Mouse (Mus musculus): ENCODE results near the gene Tmem59l. TPM values are rescaled to one million over a fixed set of nuclear protein-coding genes. Genes with fewer than 3 reads are reported as not detected.

Gene Tmem59l
- polyA plus RNA-seq, 1 experiment, result 0.36 TPM

DNA sequence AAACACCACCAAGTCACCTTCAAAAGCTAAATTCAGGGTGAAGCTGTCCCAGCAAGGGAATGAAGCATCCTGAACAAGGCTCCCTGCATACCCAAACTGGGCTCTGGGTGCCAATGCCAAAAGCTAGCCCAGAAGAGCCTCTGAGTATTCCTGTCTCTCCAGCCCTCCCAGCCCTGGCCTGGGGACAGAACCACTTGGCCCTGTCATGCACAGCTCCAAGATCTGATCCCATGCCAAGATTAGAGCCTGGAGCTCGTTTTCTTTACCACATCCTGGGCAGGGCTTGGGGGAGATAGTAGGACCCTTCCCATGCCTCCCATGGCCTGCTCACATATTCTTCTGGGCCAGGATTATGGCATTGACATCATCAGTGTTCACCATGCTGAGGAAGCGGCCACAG lies 32.4 kb upstream of the Tmem59l start:
- TF ChIP-seq MYOD1 (IDR thresholded peaks at IDR 0.05; ENCODE audit: control insufficient read depth, insufficient read length, low read depth), result no peak
- TF ChIP-seq MAX (IDR thresholded peaks at IDR 0.05), result no peak
- TF ChIP-seq FOSL1 (IDR thresholded peaks at IDR 0.05; ENCODE audit: insufficient read depth, low read length, poor library complexity, severe bottlenecking), result no peak
- TF ChIP-seq MYOG (IDR thresholded peaks at IDR 0.05; ENCODE audit: control insufficient read depth, extremely low read depth, insufficient read length), result no peak
- TF ChIP-seq CEBPB (IDR thresholded peaks at IDR 0.05; ENCODE audit: low read depth), result no peak
- no peak for TF ChIP-seq CTCF (IDR thresholded peaks at IDR 0.05; ENCODE audit: control insufficient read depth, insufficient read depth, insufficient read length)
- no peak for TF ChIP-seq USF1 (IDR thresholded peaks at IDR 0.05; ENCODE audit: low read depth)
- Histone ChIP-seq H3K79me3 (ENCODE audit: low read depth) (peaks cover 1% of the 10 kb centered on the region), H3K4me3 (ENCODE audit: insufficient read depth, poor library complexity, severe bottlenecking) (no peak overlapping the region), H3K36me3 (ENCODE audit: control insufficient read depth, insufficient read depth) (peaks cover 6% of the 10 kb centered on the region), H3K27me3 (ENCODE audit: control insufficient read depth, insufficient read depth, insufficient read length) (no peaks in the 10 kb centered on the region), H3K79me2 (ENCODE audit: control insufficient read depth, insufficient read depth) (no peaks in the 10 kb centered on the region), H3ac (ENCODE audit: control insufficient read depth, insufficient read length, low read depth) (no peak overlapping the region)

- Histone ChIP-seq H3ac (ENCODE audit: control insufficient read depth, insufficient read length, low read depth) (no peak overlapping the region), H3K4me3 (ENCODE audit: insufficient read depth, poor library complexity, severe bottlenecking) (no peak overlapping the region), H3K27me3 (ENCODE audit: control insufficient read depth, insufficient read depth, insufficient read length) (no peaks in the 10 kb centered on the region), H3K79me2 (ENCODE audit: control insufficient read depth, insufficient read depth) (peaks cover 6% of the 10 kb centered on the region), H3K36me3 (ENCODE audit: control insufficient read depth, insufficient read depth) (peaks cover 9% of the 10 kb centered on the region), H3K79me3 (ENCODE audit: low read depth) (peaks cover 3% of the 10 kb centered on the region)
- TF ChIP-seq USF1 (IDR thresholded peaks at IDR 0.05; ENCODE audit: low read depth) (no peak), CTCF (IDR thresholded peaks at IDR 0.05; ENCODE audit: control insufficient read depth, insufficient read depth, insufficient read length) (no peak), MYOD1 (IDR thresholded peaks at IDR 0.05; ENCODE audit: control insufficient read depth, insufficient read length, low read depth) (no peak), FOSL1 (IDR thresholded peaks at IDR 0.05; ENCODE audit: insufficient read depth, low read length, poor library complexity, severe bottlenecking) (no peak), MAX (IDR thresholded peaks at IDR 0.05) (no peak), CEBPB (IDR thresholded peaks at IDR 0.05; ENCODE audit: low read depth) (no peak), MYOG (IDR thresholded peaks at IDR 0.05; ENCODE audit: control insufficient read depth, extremely low read depth, insufficient read length) (no peak)
Measured at GRCm38 (mm10) chr8:70519043-70519442, 31.9 kb upstream of the Tmem59l start.

DNA sequence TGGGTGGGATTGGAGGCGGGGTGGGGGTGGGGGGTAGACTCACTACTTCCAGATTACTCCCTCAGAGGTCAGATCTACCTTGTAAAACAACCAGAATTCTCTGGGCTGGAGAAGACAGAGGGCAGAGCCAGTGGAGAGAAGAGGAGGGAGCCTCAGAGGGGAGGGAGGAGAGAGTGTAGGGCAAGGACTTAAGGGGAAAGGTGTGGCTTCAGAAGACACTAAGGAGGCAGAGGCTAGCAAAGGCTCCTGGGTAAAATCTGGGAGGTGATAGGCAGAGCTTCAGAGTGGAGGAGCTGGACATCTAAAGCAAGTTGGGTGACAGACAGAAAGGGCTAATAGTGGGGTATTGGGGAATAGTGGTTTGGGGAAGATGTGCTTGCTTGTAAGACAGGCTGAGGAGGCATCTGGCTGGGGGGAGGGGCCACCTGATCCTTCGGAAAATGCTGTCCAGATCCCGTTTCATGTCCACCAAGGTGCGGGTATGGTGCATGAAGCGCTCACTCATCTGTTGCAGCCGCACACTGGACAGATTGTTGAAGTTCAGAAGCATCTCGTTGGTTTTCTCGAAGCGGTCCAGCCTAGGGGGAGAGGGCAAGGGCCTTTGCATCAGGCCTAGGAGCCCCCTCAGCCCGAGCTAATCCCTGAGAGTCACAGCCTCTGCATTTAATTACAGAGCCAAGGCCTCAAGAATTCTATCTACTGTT lies 30.9 kb upstream of the Tmem59l start:
- Histone ChIP-seq H3K27me3 (ENCODE audit: control insufficient read depth, insufficient read depth, insufficient read length) (no peaks in the 10 kb centered on the region), H3K4me3 (ENCODE audit: insufficient read depth, poor library complexity, severe bottlenecking) (no peak overlapping the region), H3K79me2 (ENCODE audit: control insufficient read depth, insufficient read depth) (peaks cover 9% of the 10 kb centered on the region), H3ac (ENCODE audit: control insufficient read depth, insufficient read length, low read depth) (no peak overlapping the region), H3K79me3 (ENCODE audit: low read depth) (peaks cover 3% of the 10 kb centered on the region), H3K36me3 (ENCODE audit: control insufficient read depth, insufficient read depth) (peaks cover 12% of the 10 kb centered on the region)
- no peak for TF ChIP-seq MYOG (IDR thresholded peaks at IDR 0.05; ENCODE audit: control insufficient read depth, extremely low read depth, insufficient read length)
- no peak for TF ChIP-seq CTCF (IDR thresholded peaks at IDR 0.05; ENCODE audit: control insufficient read depth, insufficient read depth, insufficient read length)
- no peak for TF ChIP-seq USF1 (IDR thresholded peaks at IDR 0.05; ENCODE audit: low read depth)
- TF ChIP-seq CEBPB (IDR thresholded peaks at IDR 0.05; ENCODE audit: low read depth), result no peak
- no peak for TF ChIP-seq FOSL1 (IDR thresholded peaks at IDR 0.05; ENCODE audit: insufficient read depth, low read length, poor library complexity, severe bottlenecking)
- no peak for TF ChIP-seq MYOD1 (IDR thresholded peaks at IDR 0.05; ENCODE audit: control insufficient read depth, insufficient read length, low read depth)
- TF ChIP-seq MAX (IDR thresholded peaks at IDR 0.05), result no peak

- peaks cover 51% of the 10 kb centered on the region for H3K79me2 ChIP-seq (ENCODE audit: control insufficient read depth, insufficient read depth)
- H3K36me3 ChIP-seq (ENCODE audit: control insufficient read depth, insufficient read depth), result peaks cover 38% of the 10 kb centered on the region
- no peaks in the 10 kb centered on the region for H3K27me3 ChIP-seq (ENCODE audit: control insufficient read depth, insufficient read depth, insufficient read length)
- H3K4me3 ChIP-seq (ENCODE audit: insufficient read depth, poor library complexity, severe bottlenecking), result no peak overlapping the region
- TF ChIP-seq MYOD1 (IDR thresholded peaks at IDR 0.05; ENCODE audit: control insufficient read depth, insufficient read length, low read depth) (no peak), USF1 (IDR thresholded peaks at IDR 0.05; ENCODE audit: low read depth) (no peak), CEBPB (IDR thresholded peaks at IDR 0.05; ENCODE audit: low read depth) (no peak), CTCF (IDR thresholded peaks at IDR 0.05; ENCODE audit: control insufficient read depth, insufficient read depth, insufficient read length) (no peak), FOSL1 (IDR thresholded peaks at IDR 0.05; ENCODE audit: insufficient read depth, low read length, poor library complexity, severe bottlenecking) (no peak), MAX (IDR thresholded peaks at IDR 0.05) (no peak), MYOG (IDR thresholded peaks at IDR 0.05; ENCODE audit: control insufficient read depth, extremely low read depth, insufficient read length) (no peak)
- H3ac ChIP-seq (ENCODE audit: control insufficient read depth, insufficient read length, low read depth), result no peak overlapping the region
- H3K79me3 ChIP-seq (ENCODE audit: low read depth), result peaks cover 27% of the 10 kb centered on the region
Measured at GRCm38 (mm10) chr8:70513441-70513840, 26.3 kb upstream of the Tmem59l start.

DNA sequence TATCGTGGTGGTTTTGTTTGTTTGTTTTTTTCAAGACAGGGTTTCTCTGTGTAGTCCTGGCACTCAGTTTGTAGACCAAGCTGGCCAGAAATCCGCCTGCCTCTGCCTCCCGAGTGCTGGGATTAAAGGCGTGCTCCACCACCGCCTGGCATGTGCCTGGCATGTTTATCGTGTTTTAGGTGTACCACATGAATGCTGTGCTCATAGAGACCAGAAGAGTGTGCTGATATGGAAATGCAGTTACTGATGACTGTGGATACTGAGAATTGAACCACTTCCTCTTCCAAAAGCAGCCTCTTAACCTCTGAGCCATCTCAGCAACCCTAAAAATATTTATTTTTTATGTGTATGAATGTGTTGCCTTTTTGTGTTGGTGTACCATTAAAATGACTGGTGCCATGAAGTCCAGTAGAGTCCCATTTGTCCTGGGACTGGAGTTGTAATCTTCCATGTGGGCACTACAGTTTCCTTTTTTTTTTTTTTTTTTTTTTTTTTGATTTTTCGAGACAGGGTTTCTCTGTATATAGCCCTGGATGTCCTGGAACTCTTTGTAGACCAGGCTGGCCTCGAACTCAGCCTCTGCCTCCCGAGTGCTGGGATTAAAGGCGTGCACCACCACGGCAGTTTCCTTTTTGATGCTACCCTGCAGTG lies 25.2 kb upstream of the Tmem59l start:
- H3K79me3 ChIP-seq (ENCODE audit: low read depth), result peaks cover 33% of the 10 kb centered on the region
- peaks cover 48% of the 10 kb centered on the region for H3K36me3 ChIP-seq (ENCODE audit: control insufficient read depth, insufficient read depth)
- H3K4me3 ChIP-seq (ENCODE audit: insufficient read depth, poor library complexity, severe bottlenecking), result no peak overlapping the region
- H3K79me2 ChIP-seq (ENCODE audit: control insufficient read depth, insufficient read depth), result peaks cover 61% of the 10 kb centered on the region
- H3K27me3 ChIP-seq (ENCODE audit: control insufficient read depth, insufficient read depth, insufficient read length), result no peaks in the 10 kb centered on the region
- no peak overlapping the region for H3ac ChIP-seq (ENCODE audit: control insufficient read depth, insufficient read length, low read depth)
- TF ChIP-seq CTCF (IDR thresholded peaks at IDR 0.05; ENCODE audit: control insufficient read depth, insufficient read depth, insufficient read length) (no peak), MYOD1 (IDR thresholded peaks at IDR 0.05; ENCODE audit: control insufficient read depth, insufficient read length, low read depth) (no peak), FOSL1 (IDR thresholded peaks at IDR 0.05; ENCODE audit: insufficient read depth, low read length, poor library complexity, severe bottlenecking) (no peak), USF1 (IDR thresholded peaks at IDR 0.05; ENCODE audit: low read depth) (no peak), MAX (IDR thresholded peaks at IDR 0.05) (no peak), CEBPB (IDR thresholded peaks at IDR 0.05; ENCODE audit: low read depth) (no peak)

Measured in C2C12 (cell line).